Mouse (Mus musculus) kidney, postnatal 0 days (tissue): ENCODE results near the gene Nrd1. TPM values are rescaled to one million over a fixed set of nuclear protein-coding genes. Genes with fewer than 3 reads are reported as not detected.

ENCODE experiments used
- ATAC-seq: fragments of 200-750 bp; cut with Nextera tagmentation; replicated peaks from 2 replicates; pipeline ENCODE4 v1.8.0; 2017; ENCODE audit warnings: low read depth, moderate number of reproducible peaks, moderate TSS enrichment, moderate library complexity; ENCODE audit not compliant: low FRiP score
- DNase-seq: peaks from one replicate; pipeline ENCODE4 v3.0.0-alpha.2; 2016; ENCODE audit warnings: low spot score
- H3K27ac ChIP-seq: fragments of 300-500 bp; sonication (generic); 2 replicates; pipeline ENCODE4 v1.5.1; 2014; ENCODE audit warnings: mild to moderate bottlenecking
- H3K27me3 ChIP-seq: fragments of 300-500 bp; sonication (generic); 2 replicates; pipeline ENCODE4 v1.6.1; 2014; ENCODE audit warnings: low read length, mixed read lengths; ENCODE audit not compliant: insufficient read depth
- H3K36me3 ChIP-seq: fragments of 300-500 bp; sonication (generic); 2 replicates; pipeline ENCODE4 v1.6.1; 2014; ENCODE audit warnings: low read length, mixed read lengths; ENCODE audit not compliant: insufficient read depth
- H3K4me1 ChIP-seq: fragments of 300-500 bp; sonication (generic); replicated peaks from 2 replicates; pipeline ENCODE4 v1.6.1; 2014; ENCODE audit warnings: antibody characterized with exemption, low read length, mixed read lengths; ENCODE audit not compliant: insufficient read depth
- H3K4me2 ChIP-seq: fragments of 300-500 bp; sonication (generic); 2 replicates; pipeline ENCODE4 v1.6.1; 2014; ENCODE audit warnings: mild to moderate bottlenecking, low read length, moderate library complexity, mixed read lengths
- H3K4me3 ChIP-seq: fragments of 300-500 bp; sonication (generic); replicated peaks from 2 replicates; pipeline ENCODE4 v1.5.1; 2014; ENCODE audit warnings: low read depth, low read length
- H3K9ac ChIP-seq: fragments of 300-500 bp; sonication (generic); 2 replicates; pipeline ENCODE4 v1.6.1; 2014; ENCODE audit warnings: low read depth, low read length
- H3K9me3 ChIP-seq: fragments of 300-500 bp; sonication (generic); replicated peaks from 2 replicates; pipeline ENCODE4 v1.6.1; 2016; ENCODE audit warnings: low read length, inconsistent platforms, mixed read lengths
- CTCF ChIP-seq: IDR thresholded peaks from 2 replicates; pipeline ENCODE4 v1.5.1; 2016; ENCODE audit warnings: antibody characterized with exemption, low read depth, mild to moderate bottlenecking, moderate library complexity
- WGBS: fragments of 180-500 bp; shearing (Covaris S2); extraction: QIAGEN DNeasy Blood & Tissue Kit; methylation state at CpG from one replicate; pipeline ENCODE4 v1.1.7; 2014; 5-methylcytosine and 5-hydroxymethylcytosine counted together
- polyA plus RNA-seq: library from polyadenylated mRNA; unstranded; fragments of >200 nt; fragmentation: Nextera tagmentation; extraction: Ambion mirVana; gene quantifications from 2 replicates; pipeline ENCODE4 v1.2.1, GENCODE M21; 2015

The Nrd1 gene
- polyA plus RNA-seq, 1 experiment from 2014 or later: 43.5 TPM

GRCm38 (mm10) chr4:109079676-109080075, 79.2 kb downstream of the Nrd1 start:
- H3K36me3 ChIP-seq: peaks cover 18% of the 10 kb centered on the region; the same call in 1 of the 2 replicates
- WGBS: 45% methylated on average over 3 of the region's 3 CpGs
- no peak overlapping the region for H3K4me3 ChIP-seq
- no peak for ATAC-seq
- H3K4me1 ChIP-seq: no peaks in the 10 kb centered on the region
- peak overlapping the region; percentile 42; the same call in 1 of the 2 replicates for H3K27ac ChIP-seq
- H3K9ac ChIP-seq: no peak overlapping the region
- H3K27me3 ChIP-seq: no peaks in the 10 kb centered on the region
- TF ChIP-seq CTCF: no peak
- no peak overlapping the region for H3K4me2 ChIP-seq
- H3K9me3 ChIP-seq: no peaks in the 10 kb centered on the region
- peak; percentile 9 for DNase-seq

- peaks cover 18% of the 10 kb centered on the region; the same call in 1 of the 2 replicates for H3K36me3 ChIP-seq
- H3K9ac ChIP-seq: no peak overlapping the region
- H3K27ac ChIP-seq: no peak overlapping the region
- TF ChIP-seq CTCF: no peak
- H3K4me3 ChIP-seq: no peak overlapping the region
- no peaks in the 10 kb centered on the region for H3K9me3 ChIP-seq
- 45% methylated on average over 5 of the region's 5 CpGs for WGBS
- DNase-seq (peak; percentile 68), ATAC-seq (no peak; the same call in 1 of the 2 replicates)
- no peaks in the 10 kb centered on the region for H3K27me3 ChIP-seq
- H3K4me1 ChIP-seq: no peaks in the 10 kb centered on the region
- no peak overlapping the region for H3K4me2 ChIP-seq
These were observed 79.7 kb downstream of the Nrd1 start for GRCm38 (mm10) chr4:109080118-109080517.

- WGBS: 84% methylated on average over 5 of the region's 5 CpGs
- no peak overlapping the region for H3K4me3 ChIP-seq
These were observed 88.7 kb downstream of the Nrd1 start for GRCm38 (mm10) chr4:109089171-109089570.

GRCm38 (mm10) chr4:109089999-109090398, 89.5 kb downstream of the Nrd1 start:
- Histone ChIP-seq H3K27ac (no peak overlapping the region), H3K4me3 (no peak overlapping the region), H3K36me3 (peaks cover 10% of the 10 kb centered on the region), H3K9ac (no peak overlapping the region), H3K4me2 (no peak overlapping the region), H3K9me3 (no peaks in the 10 kb centered on the region), H3K4me1 (no peaks in the 10 kb centered on the region), H3K27me3 (no peaks in the 10 kb centered on the region)
- 0 out of 2 replicates have a peak, but pooled peaks have one; percentile 33 for ATAC-seq
- DNase-seq: no peak
- TF ChIP-seq CTCF: no peak
- 57% methylated on average over 6 of the region's 6 CpGs for WGBS

More at GRCm38 (mm10) chr4:109089171-109089570, 88.7 kb downstream of the Nrd1 start:
- H3K4me2 ChIP-seq: no peak overlapping the region
- H3K27me3 ChIP-seq: no peaks in the 10 kb centered on the region
- DNase-seq (no peak), ATAC-seq (no peak)
- H3K9me3 ChIP-seq: no peaks in the 10 kb centered on the region
- H3K9ac ChIP-seq: no peak overlapping the region
- H3K4me1 ChIP-seq: no peaks in the 10 kb centered on the region
- TF ChIP-seq CTCF: no peak
- H3K36me3 ChIP-seq: peaks cover 10% of the 10 kb centered on the region
- no peak overlapping the region for H3K27ac ChIP-seq

- 83% methylated on average over 8 of the region's 8 CpGs for WGBS
- no peak overlapping the region for H3K27ac ChIP-seq
- H3K27me3 ChIP-seq: no peaks in the 10 kb centered on the region
- no peaks in the 10 kb centered on the region for H3K4me1 ChIP-seq
- TF ChIP-seq CTCF: no peak
- no peaks in the 10 kb centered on the region for H3K9me3 ChIP-seq
- H3K4me2 ChIP-seq: no peak overlapping the region
- H3K36me3 ChIP-seq: peaks cover 10% of the 10 kb centered on the region
- no peak overlapping the region for H3K4me3 ChIP-seq
- ATAC-seq (no peak), DNase-seq (no peak)
- no peak overlapping the region for H3K9ac ChIP-seq
These were observed 90.9 kb downstream of the Nrd1 start for GRCm38 (mm10) chr4:109091241-109091777.

- no peak overlapping the region for H3K27ac ChIP-seq
- WGBS: 80% methylated on average over 5 of the region's 5 CpGs
- H3K36me3 ChIP-seq: peaks cover 10% of the 10 kb centered on the region
- H3K4me1 ChIP-seq: no peaks in the 10 kb centered on the region
- DNase-seq (no peak), ATAC-seq (no peak)
- H3K9me3 ChIP-seq: no peaks in the 10 kb centered on the region
- no peak overlapping the region for H3K4me2 ChIP-seq
- H3K9ac ChIP-seq: no peak overlapping the region
- H3K27me3 ChIP-seq: no peaks in the 10 kb centered on the region
- no peak overlapping the region for H3K4me3 ChIP-seq
- no peak for TF ChIP-seq CTCF
These were observed 91.9 kb downstream of the Nrd1 start for GRCm38 (mm10) chr4:109092344-109092743.

GRCm38 (mm10) chr4:109094269-109094668, 93.8 kb downstream of the Nrd1 start:
- 62% methylated on average over 2 of the region's 2 CpGs for WGBS
- H3K4me2 ChIP-seq: no peak overlapping the region
- no peak overlapping the region for H3K27ac ChIP-seq
- no peaks in the 10 kb centered on the region for H3K9me3 ChIP-seq
- peaks cover 10% of the 10 kb centered on the region for H3K36me3 ChIP-seq
- no peak overlapping the region for H3K9ac ChIP-seq
- no peak overlapping the region for H3K4me3 ChIP-seq
- no peak for TF ChIP-seq CTCF
- no peak for DNase-seq
- H3K27me3 ChIP-seq: no peaks in the 10 kb centered on the region
- H3K4me1 ChIP-seq: no peaks in the 10 kb centered on the region
- no peak for ATAC-seq
